Mouse (Mus musculus): ENCODE measurements at regions not wholly inside any gene's neighbourhood (a gene's known extent, or its start where the extent isn't known, plus 50 kb on each side); places are given as distances from the start of the nearest gene placed in this dataset.
"Not testable (repeated sequence)": the region's sequence is repeated elsewhere in the genome, so short reads cannot be mapped to it uniquely, and the experiment has no call there.

DNA sequence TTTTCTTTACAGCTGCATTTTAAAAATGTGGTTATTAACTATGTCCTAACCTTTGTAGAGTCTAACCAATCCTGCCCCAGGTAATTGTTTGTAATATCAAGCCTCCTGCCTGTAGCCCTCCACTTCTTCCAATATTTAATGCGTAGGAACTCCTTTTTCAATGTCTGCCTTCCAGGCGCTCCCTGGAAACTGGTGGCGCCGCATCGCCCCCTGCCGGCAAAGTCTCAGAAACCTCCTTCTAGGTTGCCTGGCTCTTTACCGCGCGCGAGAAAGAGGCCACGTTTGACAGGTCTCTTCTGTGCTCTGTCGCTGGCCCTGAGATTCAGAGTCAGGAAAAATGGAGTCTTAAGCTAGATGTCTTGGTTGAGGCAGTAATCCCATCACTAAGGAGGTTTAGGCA lies 542.8 kb downstream of the Zfp704 start:
- WGBS = 2% methylated on average over 12 of the region's 12 CpGs
- TF ChIP-seq CTCF (IDR thresholded peaks at IDR 0.05; ENCODE audit: low read depth) = peak; percentile 86
- H3K9me3 ChIP-seq (ENCODE audit: low read depth, low read length) = no peaks in the 10 kb centered on the region
- H3K4me1 ChIP-seq (ENCODE audit: insufficient read depth) = no peaks in the 10 kb centered on the region
- H3K27ac ChIP-seq (ENCODE audit: low read depth) = no peak overlapping the region
- ATAC-seq (ENCODE audit: insufficient read depth) = peak; percentile 47; the same call in 1 of the 2 replicates
- no peak overlapping the region for H3K9ac ChIP-seq
- no peak overlapping the region for H3K4me3 ChIP-seq (ENCODE audit: low read depth, low read length)
- no peaks in the 10 kb centered on the region for H3K36me3 ChIP-seq (ENCODE audit: insufficient read depth)
- no peak overlapping the region for H3K4me2 ChIP-seq
- no peaks in the 10 kb centered on the region for H3K27me3 ChIP-seq (ENCODE audit: insufficient read depth, low read length)
- DNase-seq = peak; percentile 87

- Histone ChIP-seq H3K36me3 (ENCODE audit: insufficient read depth) (no peaks in the 10 kb centered on the region), H3K4me1 (ENCODE audit: insufficient read depth) (no peaks in the 10 kb centered on the region), H3K4me3 (ENCODE audit: low read depth, low read length) (no peak overlapping the region), H3K27me3 (ENCODE audit: insufficient read depth, low read length) (no peaks in the 10 kb centered on the region), H3K4me2 (no peak overlapping the region), H3K9me3 (ENCODE audit: low read depth, low read length) (no peaks in the 10 kb centered on the region), H3K27ac (ENCODE audit: low read depth) (no peak overlapping the region), H3K9ac (no peak overlapping the region)
- DNase-seq (no peak), ATAC-seq (ENCODE audit: insufficient read depth) (no peak)
- TF ChIP-seq CTCF (IDR thresholded peaks at IDR 0.05; ENCODE audit: low read depth) = no peak
- 80% methylated on average over 5 of the region's 5 CpGs for WGBS
These were observed 543.5 kb downstream of the Zfp704 start for GRCm38 (mm10) chr3:9066374-9066773.

DNA sequence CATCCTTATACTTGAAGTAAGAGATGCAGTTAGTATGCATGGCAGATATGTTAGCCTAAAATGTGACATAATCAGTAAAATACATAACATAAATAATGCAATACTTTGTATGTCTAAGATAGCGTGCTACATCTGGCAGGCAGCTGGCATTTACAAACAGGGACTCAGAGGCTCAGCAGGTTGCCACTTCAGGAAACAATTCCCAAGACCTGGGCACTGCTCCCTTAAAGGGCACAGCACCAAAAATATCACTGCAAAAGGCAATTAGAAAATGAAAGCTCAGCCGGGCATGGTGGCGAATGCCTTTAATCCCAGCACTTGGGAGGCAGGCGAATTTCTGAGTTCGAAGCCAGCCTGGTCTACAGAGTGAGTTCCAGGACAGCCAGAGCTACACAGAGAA lies 544.0 kb downstream of the Zfp704 start:
- WGBS = 85% methylated on average over 5 of the region's 5 CpGs
- H3K27me3 ChIP-seq (ENCODE audit: insufficient read depth, low read length) = no peaks in the 10 kb centered on the region
- H3K4me2 ChIP-seq = no peak overlapping the region
- no peaks in the 10 kb centered on the region for H3K4me1 ChIP-seq (ENCODE audit: insufficient read depth)
- no peak overlapping the region for H3K4me3 ChIP-seq (ENCODE audit: low read depth, low read length)
- H3K9ac ChIP-seq = no peak overlapping the region
- ATAC-seq (ENCODE audit: insufficient read depth) (no peak), DNase-seq (no peak)
- H3K36me3 ChIP-seq (ENCODE audit: insufficient read depth) = no peaks in the 10 kb centered on the region
- TF ChIP-seq CTCF (IDR thresholded peaks at IDR 0.05; ENCODE audit: low read depth) = no peak
- no peaks in the 10 kb centered on the region for H3K9me3 ChIP-seq (ENCODE audit: low read depth, low read length)
- H3K27ac ChIP-seq (ENCODE audit: low read depth) = no peak overlapping the region

- no peaks in the 10 kb centered on the region for H3K27me3 ChIP-seq (ENCODE audit: insufficient read depth, low read length)
- 36% methylated on average over 15 of the region's 15 CpGs for WGBS
- H3K36me3 ChIP-seq (ENCODE audit: insufficient read depth) = no peaks in the 10 kb centered on the region
- no peaks in the 10 kb centered on the region for H3K9me3 ChIP-seq (ENCODE audit: low read depth, low read length)
- H3K4me1 ChIP-seq (ENCODE audit: insufficient read depth) = no peaks in the 10 kb centered on the region
- peak; percentile 66 for TF ChIP-seq CTCF (IDR thresholded peaks at IDR 0.05; ENCODE audit: low read depth)
- no peak overlapping the region for H3K27ac ChIP-seq (ENCODE audit: low read depth)
- ATAC-seq (ENCODE audit: insufficient read depth) = 0 out of 2 replicates have a peak, but pooled peaks have one; percentile 38
- peak; percentile 81 for DNase-seq
- H3K4me2 ChIP-seq = no peak overlapping the region
- no peak overlapping the region for H3K4me3 ChIP-seq (ENCODE audit: low read depth, low read length)
- H3K9ac ChIP-seq = no peak overlapping the region
These were observed 545.4 kb downstream of the Zfp704 start for GRCm38 (mm10) chr3:9064266-9065031.

DNA sequence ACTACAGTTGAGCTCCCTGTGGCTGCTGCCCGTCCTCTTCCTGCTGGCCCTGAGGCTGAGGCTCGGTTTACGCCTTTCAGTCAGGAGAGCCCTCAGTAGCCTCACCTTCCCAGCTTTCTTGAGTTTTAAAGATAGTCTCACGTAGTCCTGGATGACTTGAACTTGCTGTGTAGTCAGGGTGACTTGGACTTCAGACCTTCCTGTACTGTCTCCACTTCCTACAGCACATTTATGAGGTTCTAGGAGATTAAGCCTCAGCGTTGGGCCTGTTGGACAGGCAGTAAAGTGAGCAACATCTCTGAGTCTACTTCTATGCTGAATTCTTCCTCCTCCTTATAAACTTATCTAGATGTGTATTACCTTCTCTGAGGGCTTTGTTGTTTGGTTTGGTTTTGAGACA lies 546.2 kb downstream of the Zfp704 start:
- no peak for TF ChIP-seq CTCF (IDR thresholded peaks at IDR 0.05; ENCODE audit: low read depth)
- Histone ChIP-seq H3K4me1 (ENCODE audit: insufficient read depth) (no peaks in the 10 kb centered on the region), H3K27ac (ENCODE audit: low read depth) (no peak overlapping the region), H3K36me3 (ENCODE audit: insufficient read depth) (no peaks in the 10 kb centered on the region), H3K9ac (no peak overlapping the region), H3K9me3 (ENCODE audit: low read depth, low read length) (no peaks in the 10 kb centered on the region), H3K4me3 (ENCODE audit: low read depth, low read length) (no peak overlapping the region), H3K4me2 (no peak overlapping the region), H3K27me3 (ENCODE audit: insufficient read depth, low read length) (no peaks in the 10 kb centered on the region)
- WGBS = 68% methylated on average over 5 of the region's 5 CpGs
- no peak for ATAC-seq (ENCODE audit: insufficient read depth)
- no peak for DNase-seq

DNA sequence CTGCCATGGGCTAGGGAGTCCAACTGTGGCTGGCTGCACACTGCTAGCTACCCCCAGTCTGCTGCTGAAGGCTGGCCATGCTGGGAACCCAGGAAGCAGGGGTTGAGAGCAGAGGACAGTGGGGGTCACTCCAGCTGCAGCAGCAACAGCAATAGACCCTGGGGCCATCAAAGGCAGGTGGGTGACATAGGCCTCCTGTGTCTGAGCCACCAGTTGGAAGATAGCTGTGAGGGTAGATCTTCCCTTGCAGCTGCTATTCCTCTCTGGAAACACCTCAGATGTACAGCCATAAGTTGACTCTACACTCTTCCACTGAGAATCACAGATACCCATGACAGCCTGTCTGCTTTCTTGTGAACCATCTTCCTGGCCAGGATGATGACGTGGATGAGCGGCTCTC lies 548.5 kb downstream of the Zfp704 start:
- H3K9me3 ChIP-seq (ENCODE audit: low read depth, low read length) = no peaks in the 10 kb centered on the region
- no peak overlapping the region for H3K4me3 ChIP-seq (ENCODE audit: low read depth, low read length)
- DNase-seq (no peak), ATAC-seq (ENCODE audit: insufficient read depth) (no peak)
- no peaks in the 10 kb centered on the region for H3K27me3 ChIP-seq (ENCODE audit: insufficient read depth, low read length)
- no peak for TF ChIP-seq CTCF (IDR thresholded peaks at IDR 0.05; ENCODE audit: low read depth)
- H3K9ac ChIP-seq = no peak overlapping the region
- 82% methylated on average over 2 of the region's 2 CpGs for WGBS
- no peaks in the 10 kb centered on the region for H3K4me1 ChIP-seq (ENCODE audit: insufficient read depth)
- H3K4me2 ChIP-seq = no peak overlapping the region
- no peaks in the 10 kb centered on the region for H3K36me3 ChIP-seq (ENCODE audit: insufficient read depth)
- no peak overlapping the region for H3K27ac ChIP-seq (ENCODE audit: low read depth)

DNA sequence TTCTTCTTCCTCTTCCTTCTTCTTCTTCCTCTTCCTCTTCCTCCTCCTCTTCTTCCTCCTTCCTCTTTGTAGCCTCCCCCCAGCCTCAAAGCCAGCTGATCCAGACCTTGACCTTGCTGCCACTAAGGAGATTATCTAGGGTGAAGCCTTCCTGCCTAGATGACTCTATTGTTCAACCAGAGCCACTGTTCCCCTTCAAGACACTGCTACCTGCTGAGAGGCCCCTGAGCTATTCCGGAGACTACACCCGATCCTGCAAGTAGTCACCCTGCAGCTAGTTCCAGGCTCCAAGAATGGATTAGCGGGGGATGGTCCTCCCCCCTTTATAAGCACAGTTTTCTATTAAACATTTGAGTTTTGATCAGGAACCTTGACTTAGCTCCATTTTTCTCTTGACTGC lies 552.2 kb downstream of the Zfp704 start:
- ATAC-seq (ENCODE audit: insufficient read depth); H3K4me2 ChIP-seq; H3K9me3 ChIP-seq (ENCODE audit: low read depth, low read length); H3K27me3 ChIP-seq (ENCODE audit: insufficient read depth, low read length); H3K4me1 ChIP-seq (ENCODE audit: insufficient read depth); DNase-seq; H3K4me3 ChIP-seq (ENCODE audit: low read depth, low read length); H3K27ac ChIP-seq (ENCODE audit: low read depth); H3K36me3 ChIP-seq (ENCODE audit: insufficient read depth); H3K9ac ChIP-seq: not testable (repeated sequence)
- 76% methylated on average over 3 of the region's 3 CpGs for WGBS
